Mouse (Mus musculus): ENCODE results near the gene Palm2.

DNA sequence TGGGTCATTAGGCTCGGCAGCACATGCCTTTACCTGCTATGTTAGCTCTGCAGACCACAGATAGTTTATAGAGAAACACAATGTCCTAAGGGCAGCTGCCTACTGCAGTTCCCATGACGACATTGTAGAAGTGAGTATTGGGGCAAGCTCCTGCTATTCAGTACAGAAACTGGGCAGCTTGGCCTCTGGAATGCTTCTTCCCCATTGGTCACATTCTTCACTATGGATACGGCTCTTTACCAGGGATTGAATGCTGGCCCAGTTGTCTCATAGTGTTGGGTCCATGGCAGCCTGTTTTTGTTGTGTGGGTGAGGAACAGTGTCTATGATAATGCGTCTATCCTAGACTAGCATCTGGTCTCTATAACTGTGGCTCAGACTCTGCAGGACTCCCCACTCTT lies 2.2 kb downstream of the Palm2 start:
- TF ChIP-seq CTCF (IDR thresholded peaks at IDR 0.05; ENCODE audit: low read depth) = no peak
- TF ChIP-seq EP300 (optimal IDR thresholded peaks at IDR 0.05) = no peak
